Comparison of ENCODE assay signal across 16 mouse cellular contexts in genomic region chr4:46773243-46773642, GRCm38 (mm10).
DNase-seq lines count a peak whose midpoint lies in the region; ATAC-seq and TF ChIP-seq lines count a peak whose summit lies in the region.
"Had no signal": no experiment of that assay in that cellular context is flagged by ENCODE, and none has a peak within 500 bp of the region (broad histone marks: within the 10 kb centered on the region; RNA-seq: fewer than 3 reads in every experiment).

No protein-coding gene starts in this region.

- no peak overlapping the region for H3K9ac ChIP-seq in liver, adult 2 months (ENCODE audit: low read depth, low read length)
- no peak overlapping the region for H3K9ac ChIP-seq in liver, embryonic 12.5 days
- H3K9ac ChIP-seq in CH12.LX (ENCODE audit: insufficient read depth, low read depth) = no peak overlapping the region
- H3K9ac ChIP-seq in ES-Bruce4 (ENCODE audit: low read depth, poor library complexity, severe bottlenecking) = no peak overlapping the region
- H3K9ac ChIP-seq: forebrain, embryonic 13.5 days; heart, embryonic 12.5 days; midbrain, embryonic 12.5 days had no signal

- no peaks in the 10 kb centered on the region for H3K36me3 ChIP-seq in liver, adult 2 months (ENCODE audit: control insufficient read depth, insufficient read depth, low read length)
- H3K36me3 ChIP-seq in liver, embryonic 12.5 days = no peaks in the 10 kb centered on the region
- no peaks in the 10 kb centered on the region for H3K36me3 ChIP-seq in CH12.LX (replicated peaks in 1 of 2; ENCODE audit: control insufficient read depth in 1 of 2, insufficient read depth in 1 of 2, low read length in 1 of 2)
- H3K36me3 ChIP-seq in ES-Bruce4 (ENCODE audit: control insufficient read depth, insufficient read depth, low read length, poor library complexity, severe bottlenecking) = no peaks in the 10 kb centered on the region
- H3K36me3 ChIP-seq: heart, embryonic 12.5 days; limb, embryonic 10.5 days; midbrain, embryonic 12.5 days had no signal

- no peaks in the 10 kb centered on the region for H3K9me3 ChIP-seq in liver, embryonic 12.5 days (replicated peaks)
- H3K9me3 ChIP-seq in CH12.LX (replicated peaks; ENCODE audit: low read length) = peaks cover 4% of the 10 kb centered on the region
- H3K9me3 ChIP-seq in ES-Bruce4 (replicated peaks; ENCODE audit: control insufficient read depth, insufficient read depth, low read length, poor library complexity, severe bottlenecking) = no peaks in the 10 kb centered on the region
- H3K9me3 ChIP-seq: forebrain, embryonic 13.5 days; limb, embryonic 10.5 days; midbrain, embryonic 12.5 days had no signal

- DNase-seq in liver, adult 2 months (ENCODE audit: extremely low read depth, low read depth, low spot score) = peak; percentile 4
- no peak for DNase-seq in CH12.LX (ENCODE audit: extremely low read depth)
- DNase-seq in brain, embryonic 14.5 days (ENCODE audit: low read depth) = no peak
- no peak for DNase-seq in left cerebral cortex, adult 18-20 months (ENCODE audit: low spot score in 2 of 2)
- DNase-seq in yolk sac, embryonic 10.5 days (ENCODE audit: low spot score) = no peak
- DNase-seq: cerebellum, adult 18-20 months; layer of hippocampus, postnatal 36 days had no signal

- dilution Hi-C loops in CH12.LX (cut with MboI; ENCODE audit: extremely low pct_ligation_motif_present, extremely low pct_unique_long_range_greater_than_20kb, low sequenced_read_pairs) = no loop called here

- TF ChIP-seq EP300 in CH12.LX (IDR thresholded peaks at IDR 0.05; ENCODE audit: low read length) = no peak
- TF ChIP-seq EP300 in ES-Bruce4 (IDR thresholded peaks at IDR 0.05; ENCODE audit: insufficient read depth, low read depth, low read length) = no peak

- in situ Hi-C loops in CH12.LX (cut with MboI; ENCODE audit: low pct_ligation_motif_present, low pct_unique_long_range_greater_than_20kb, low sequenced_read_pairs) = no loop called here

- TF ChIP-seq CTCF in liver, adult 2 months (IDR thresholded peaks at IDR 0.05; ENCODE audit: low read depth, low read length) = peak; percentile 27; the same call in 1 of the 2 replicates
- TF ChIP-seq CTCF in CH12.LX (conservative IDR thresholded peaks at IDR 0.05 in 1 of 2, IDR thresholded peaks at IDR 0.05 in 1 of 2; ENCODE audit: low read depth in 2 of 2, low read length in 2 of 2) (peak in 1 of 2 experiments; percentile 34; a peak in 2 of 4 replicates), ES-Bruce4 (IDR thresholded peaks at IDR 0.05; ENCODE audit: low read depth, low read length) (peak; percentile 41)
- TF ChIP-seq CTCF in brain, embryonic 14.5 days (IDR thresholded peaks at IDR 0.05; ENCODE audit: borderline replicate concordance, extremely low read depth, insufficient read depth, insufficient read length) = peak; percentile 21; the same call in 1 of the 2 replicates

- H3K4me2 ChIP-seq in liver, embryonic 12.5 days = no peak overlapping the region
- no peak overlapping the region for H3K4me2 ChIP-seq in CH12.LX (ENCODE audit: insufficient read depth, low read depth, poor library complexity, severe bottlenecking)
- H3K4me2 ChIP-seq: forebrain, embryonic 13.5 days; heart, embryonic 12.5 days; midbrain, embryonic 12.5 days had no signal

- peak; percentile 21 for TF ChIP-seq RAD21 in CH12.LX (IDR thresholded peaks at IDR 0.05; ENCODE audit: low read depth, low read length)

- ATAC-seq in liver, embryonic 12.5 days = no peak
- no peak for ATAC-seq in erythroblast, adult 5-6 weeks (replicated peaks; ENCODE audit: low FRiP score, poor library complexity, severe bottlenecking)
- ATAC-seq: CD4-positive, CD25-positive, alpha-beta regulatory T cell, adult 4 months; forebrain, embryonic 13.5 days had no signal

- WGBS in liver, adult 2 months = 81% methylated on average over 3 of the region's 3 CpGs
- WGBS in liver, embryonic 12.5 days (ENCODE audit: insufficient replicate concordance) = 66% methylated on average over 3 of the region's 3 CpGs

- H3K4me1 ChIP-seq in liver, adult 2 months (ENCODE audit: control insufficient read depth, insufficient read depth, low read length) = no peaks in the 10 kb centered on the region
- no peaks in the 10 kb centered on the region for H3K4me1 ChIP-seq in liver, embryonic 12.5 days
- peaks cover 9 to 52% of the 10 kb centered on the region in 2 experiments for H3K4me1 ChIP-seq in CH12.LX (ENCODE audit: control insufficient read depth in 1 of 2, insufficient read depth in 2 of 2)
- H3K4me1 ChIP-seq in ES-Bruce4 (ENCODE audit: control insufficient read depth, insufficient read depth, low read length) = no peaks in the 10 kb centered on the region
- H3K4me1 ChIP-seq: forebrain, embryonic 13.5 days; limb, embryonic 10.5 days; midbrain, embryonic 12.5 days had no signal

- no peak for TF ChIP-seq POLR2A in liver, adult 2 months (IDR thresholded peaks at IDR 0.05; ENCODE audit: extremely low read depth, insufficient read depth, low read length)
- TF ChIP-seq POLR2A in CH12.LX (IDR thresholded peaks at IDR 0.05; ENCODE audit: low read depth, low read length) (no peak), ES-Bruce4 (IDR thresholded peaks at IDR 0.05; ENCODE audit: insufficient read depth, low read length) (no peak)
- no peak for TF ChIP-seq POLR2A in brain, embryonic 14.5 days (IDR thresholded peaks at IDR 0.05; ENCODE audit: borderline replicate concordance, extremely low read depth, insufficient read depth, insufficient read length, poor library complexity, severe bottlenecking)

- H3K27ac ChIP-seq in liver, adult 2 months (replicated peaks; ENCODE audit: insufficient read depth, low read depth, low read length) = no peak overlapping the region
- no peak overlapping the region for H3K27ac ChIP-seq in liver, embryonic 12.5 days
- no peak overlapping the region for H3K27ac ChIP-seq in CH12.LX (ENCODE audit: insufficient read depth, low read depth)
- H3K27ac ChIP-seq in ES-Bruce4 (ENCODE audit: insufficient read depth, low read length) = no peak overlapping the region
- H3K27ac ChIP-seq: forebrain, embryonic 13.5 days; limb, embryonic 10.5 days; macrophage; midbrain, embryonic 12.5 days had no signal

- H3K4me3 ChIP-seq in liver, adult 2 months (ENCODE audit: insufficient read depth, low read depth, low read length) = no peak overlapping the region
- no peak overlapping the region for H3K4me3 ChIP-seq in liver, embryonic 12.5 days
- H3K4me3 ChIP-seq in CH12.LX (replicated peaks in 1 of 3; ENCODE audit: low read depth in 2 of 3, low read length in 2 of 3, poor library complexity in 1 of 3) (no peak overlapping the region), ES-Bruce4 (ENCODE audit: low read depth, low read length) (no peak overlapping the region)
- H3K4me3 ChIP-seq: forebrain, embryonic 13.5 days; heart, embryonic 12.5 days; limb, embryonic 10.5 days; midbrain, embryonic 12.5 days had no signal

- no peaks in the 10 kb centered on the region for H3K27me3 ChIP-seq in liver, adult 2 months (ENCODE audit: control insufficient read depth, insufficient read depth, low read length)
- no peaks in the 10 kb centered on the region; the same call in 1 of the 2 replicates for H3K27me3 ChIP-seq in liver, embryonic 12.5 days (replicated peaks)
- no peaks in the 10 kb centered on the region for H3K27me3 ChIP-seq in CH12.LX (replicated peaks)
- no peaks in the 10 kb centered on the region for H3K27me3 ChIP-seq in ES-Bruce4 (ENCODE audit: control insufficient read depth, insufficient read depth, low read length, poor library complexity, severe bottlenecking)
- H3K27me3 ChIP-seq: forebrain, embryonic 13.5 days; midbrain, embryonic 12.5 days had no signal

- H3K79me2 ChIP-seq in liver, adult 2 months (ENCODE audit: control insufficient read depth, insufficient read depth, low read length) = no peaks in the 10 kb centered on the region
- no peaks in the 10 kb centered on the region for H3K79me2 ChIP-seq in CH12.LX (replicated peaks; ENCODE audit: control insufficient read depth, extremely low read depth, insufficient read depth, poor library complexity, severe bottlenecking)

TF ChIP-seq in CH12.LX, 34 proteins besides CTCF, POLR2A, EP300 and RAD21:
- TF ChIP-seq NELFE (IDR thresholded peaks at IDR 0.05; ENCODE audit: low read depth, low read length) = no peak
- no peak for TF ChIP-seq TBP (conservative IDR thresholded peaks at IDR 0.05; ENCODE audit: low read depth, low read length)
- TF ChIP-seq ZKSCAN1 (IDR thresholded peaks at IDR 0.05; ENCODE audit: borderline replicate concordance, low read depth, low read length) = no peak
- no peak for TF ChIP-seq USF2 (conservative IDR thresholded peaks at IDR 0.05; ENCODE audit: low read depth, low read length)
- TF ChIP-seq CHD1 (IDR thresholded peaks at IDR 0.05; ENCODE audit: low read depth, low read length) = no peak
- no peak for TF ChIP-seq POLR2AphosphoS2 (IDR thresholded peaks at IDR 0.05; ENCODE audit: low read depth, low read length)
- no peak for TF ChIP-seq KAT2A (IDR thresholded peaks at IDR 0.05; ENCODE audit: insufficient replicate concordance, low read length)
- no peak for TF ChIP-seq HCFC1 (IDR thresholded peaks at IDR 0.05; ENCODE audit: low read depth, low read length)
- no peak for TF ChIP-seq JUND (conservative IDR thresholded peaks at IDR 0.05; ENCODE audit: low read depth, low read length)
- TF ChIP-seq SIN3A (IDR thresholded peaks at IDR 0.05; ENCODE audit: low read length) = no peak
- TF ChIP-seq MEF2A (IDR thresholded peaks at IDR 0.05; ENCODE audit: borderline replicate concordance, low read depth, low read length) = no peak
- TF ChIP-seq CHD2 (IDR thresholded peaks at IDR 0.05; ENCODE audit: low read length) = no peak
- TF ChIP-seq ZMIZ1 (IDR thresholded peaks at IDR 0.05; ENCODE audit: low read depth, low read length) = no peak
- TF ChIP-seq IRF4 (IDR thresholded peaks at IDR 0.05; ENCODE audit: low read depth, low read length) = no peak
- no peak for TF ChIP-seq ELF1 (IDR thresholded peaks at IDR 0.05; ENCODE audit: low read depth, low read length)
- no peak for TF ChIP-seq ZC3H11A (IDR thresholded peaks at IDR 0.05; ENCODE audit: low read depth, low read length)
- TF ChIP-seq SMC3 (IDR thresholded peaks at IDR 0.05; ENCODE audit: low read depth, low read length) = no peak; the same call in 1 of the 2 replicates
- no peak for TF ChIP-seq MAFK (IDR thresholded peaks at IDR 0.05; ENCODE audit: insufficient replicate concordance, low read length)
